Comparison of ENCODE assay signal across 9 mouse cellular contexts in the genomic region with DNA sequence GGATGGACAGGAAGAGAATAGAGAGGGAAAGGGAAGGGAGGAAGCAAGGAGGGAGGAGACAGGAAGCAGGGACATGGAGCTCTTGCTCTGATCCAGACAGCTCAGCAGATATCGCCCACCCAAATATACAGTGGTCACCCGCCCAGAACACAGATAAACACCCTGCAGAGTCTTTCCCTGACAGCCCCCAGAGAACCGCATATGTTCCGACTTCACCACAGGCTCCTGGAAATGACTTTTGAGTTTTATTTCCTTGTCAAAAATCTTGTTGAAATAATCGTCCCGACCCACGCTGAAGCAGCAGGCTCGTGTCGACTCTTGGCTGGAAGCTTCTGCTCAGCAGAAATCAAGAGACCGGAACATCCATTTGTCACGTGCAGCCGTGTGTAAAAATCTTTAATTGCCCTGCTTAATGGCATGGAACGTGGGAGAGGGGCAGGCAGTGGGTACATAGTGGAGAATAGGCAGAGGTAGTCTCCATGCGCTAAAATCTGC.
DNase-seq lines count a peak whose midpoint lies in the region; ATAC-seq lines count a peak whose summit lies in the region.
"Had no signal": no experiment of that assay in that cellular context is flagged by ENCODE, and none has a peak within 500 bp of the region (broad histone marks: within the 10 kb centered on the region; RNA-seq: fewer than 3 reads in every experiment).

No protein-coding gene starts in this region.

- H3K36me3 ChIP-seq in limb, embryonic 15.5 days: no peaks in the 10 kb centered on the region
- H3K36me3 ChIP-seq in limb, embryonic 10.5 days: no peaks in the 10 kb centered on the region
- H3K36me3 ChIP-seq in forebrain, embryonic 15.5 days: no peaks in the 10 kb centered on the region
- no peaks in the 10 kb centered on the region for H3K36me3 ChIP-seq in neural tube, embryonic 14.5 days (ENCODE audit: control insufficient read depth, insufficient read depth, low read length)
- H3K36me3 ChIP-seq: liver, embryonic 13.5 days had no signal

- no peak overlapping the region for H3K9ac ChIP-seq in limb, embryonic 15.5 days
- H3K9ac ChIP-seq in forebrain, embryonic 15.5 days (replicated peaks): no peak overlapping the region
- no peak overlapping the region for H3K9ac ChIP-seq in neural tube, embryonic 14.5 days (replicated peaks; ENCODE audit: low read depth, low read length)
- H3K9ac ChIP-seq: liver, embryonic 13.5 days had no signal

- ATAC-seq in limb, embryonic 15.5 days (ENCODE audit: insufficient number of reproducible peaks, low FRiP score, low TSS enrichment, low read depth): no peak
- ATAC-seq in forebrain, embryonic 15.5 days (replicated peaks): no peak
- peak; percentile 62; the same call in 1 of the 2 replicates for ATAC-seq in neural tube, embryonic 14.5 days (ENCODE audit: low read depth)
- no peak for ATAC-seq in erythroblast, adult 5-6 weeks (replicated peaks; ENCODE audit: low FRiP score, poor library complexity, severe bottlenecking)

- H3K27me3 ChIP-seq in limb, embryonic 15.5 days: no peaks in the 10 kb centered on the region
- H3K27me3 ChIP-seq in limb, embryonic 10.5 days (ENCODE audit: low read depth, poor library complexity, severe bottlenecking): no peaks in the 10 kb centered on the region
- no peaks in the 10 kb centered on the region for H3K27me3 ChIP-seq in forebrain, embryonic 15.5 days
- no peaks in the 10 kb centered on the region for H3K27me3 ChIP-seq in neural tube, embryonic 14.5 days (ENCODE audit: control insufficient read depth, insufficient read depth, low read length)
- H3K27me3 ChIP-seq: liver, embryonic 13.5 days had no signal

- no peaks in the 10 kb centered on the region for H3K9me3 ChIP-seq in limb, embryonic 15.5 days
- H3K9me3 ChIP-seq in limb, embryonic 10.5 days (replicated peaks): no peaks in the 10 kb centered on the region
- no peaks in the 10 kb centered on the region for H3K9me3 ChIP-seq in forebrain, embryonic 15.5 days
- no peaks in the 10 kb centered on the region for H3K9me3 ChIP-seq in neural tube, embryonic 14.5 days (ENCODE audit: control insufficient read depth, low read length)
- H3K9me3 ChIP-seq: liver, embryonic 13.5 days had no signal

- peak overlapping the region; percentile 39; the same call in 1 of the 2 replicates for H3K27ac ChIP-seq in limb, embryonic 15.5 days
- H3K27ac ChIP-seq in limb, embryonic 10.5 days: no peak overlapping the region
- H3K27ac ChIP-seq in forebrain, embryonic 15.5 days (replicated peaks): peak overlapping the region; percentile 71
- H3K27ac ChIP-seq in neural tube, embryonic 14.5 days (ENCODE audit: low read depth, low read length): no peak overlapping the region
- H3K27ac ChIP-seq: liver, embryonic 13.5 days had no signal

- H3K4me1 ChIP-seq in limb, embryonic 15.5 days: peaks cover 31% of the 10 kb centered on the region
- peaks cover 6% of the 10 kb centered on the region; the same call in 1 of the 2 replicates for H3K4me1 ChIP-seq in limb, embryonic 10.5 days
- H3K4me1 ChIP-seq in forebrain, embryonic 15.5 days: peaks cover 57% of the 10 kb centered on the region
- H3K4me1 ChIP-seq in neural tube, embryonic 14.5 days (ENCODE audit: control insufficient read depth, insufficient read depth, low read length): 0 out of 2 replicates have a peak, but pooled peaks cover 16% of the 10 kb centered on the region
- H3K4me1 ChIP-seq: liver, embryonic 13.5 days had no signal

- no peak for DNase-seq in limb, embryonic 10.5 days (ENCODE audit: low spot score)
- peak; percentile 26 for DNase-seq in kidney, adult 9 months
- DNase-seq in adrenal gland, adult 2 months: no peak
- no peak for DNase-seq in gastrocnemius, postnatal 36 days
- DNase-seq: liver, embryonic 13.5 days had no signal

- intact Hi-C loops in gastrocnemius, postnatal 36 days (cut with DNase I): no loop called here

- H3K4me2 ChIP-seq in limb, embryonic 15.5 days: no peak overlapping the region
- H3K4me2 ChIP-seq in forebrain, embryonic 15.5 days (replicated peaks): peak overlapping the region; percentile 40
- H3K4me2 ChIP-seq in neural tube, embryonic 14.5 days (ENCODE audit: low read depth, low read length): peak overlapping the region; percentile 24; the same call in 1 of the 2 replicates
- H3K4me2 ChIP-seq: liver, embryonic 13.5 days had no signal

- no peak overlapping the region for H3K4me3 ChIP-seq in limb, embryonic 15.5 days
- H3K4me3 ChIP-seq in limb, embryonic 10.5 days: no peak overlapping the region
- 0 out of 2 replicates have a peak overlapping the region, but pooled peaks have one; percentile 1 for H3K4me3 ChIP-seq in forebrain, embryonic 15.5 days
- H3K4me3 ChIP-seq in neural tube, embryonic 14.5 days (ENCODE audit: low read depth, low read length): no peak overlapping the region
- H3K4me3 ChIP-seq: liver, embryonic 13.5 days had no signal

- 47% methylated on average over 14 of the region's 14 CpGs for WGBS in limb, embryonic 15.5 days
- WGBS in limb, embryonic 10.5 days: 87% methylated on average over 14 of the region's 14 CpGs
- 25% methylated on average over 14 of the region's 14 CpGs for WGBS in forebrain, embryonic 15.5 days
- 23% methylated on average over 14 of the region's 14 CpGs for WGBS in neural tube, embryonic 14.5 days

Comparison
In these comparisons a context has a peak if more than half of its experiments do, and no peak if none do; other contexts are left out.
1. H3K27ac ChIP-seq: peak in limb, embryonic 15.5 days (single experiment) and forebrain, embryonic 15.5 days (single experiment); none in limb, embryonic 10.5 days (single experiment) and neural tube, embryonic 14.5 days (single experiment).